Mouse (Mus musculus) intestine, embryonic 14.5 days (tissue): ENCODE results near the gene Cbr1. TPM values are rescaled to one million over a fixed set of nuclear protein-coding genes. Genes with fewer than 3 reads are reported as not detected.

ENCODE experiments used
- ATAC-seq: fragments of 200-750 bp; cut with Nextera tagmentation; replicated peaks from 2 replicates; pipeline ENCODE4 v1.8.0; 2017; ENCODE audit warnings: low read depth, moderate number of reproducible peaks, moderate TSS enrichment, moderate library complexity; ENCODE audit not compliant: low FRiP score, low TSS enrichment
- DNase-seq: peaks from one replicate; pipeline ENCODE4 v3.0.0-alpha.2; 2018; ENCODE audit warnings: low spot score
- H3K27ac ChIP-seq: fragments of 300-500 bp; sonication (generic); 2 replicates; pipeline ENCODE4 v1.5.1; 2014; ENCODE audit warnings: low read depth, mild to moderate bottlenecking, control low read depth
- H3K27me3 ChIP-seq: fragments of 300-500 bp; sonication (generic); replicated peaks from 2 replicates; pipeline ENCODE4 v1.6.1; 2014; ENCODE audit warnings: low read length, control low read depth; ENCODE audit not compliant: control insufficient read depth, insufficient read depth
- H3K36me3 ChIP-seq: fragments of 300-500 bp; sonication (generic); 2 replicates; pipeline ENCODE4 v1.6.1; 2014; ENCODE audit warnings: low read length, control low read depth; ENCODE audit not compliant: control insufficient read depth, insufficient read depth
- H3K4me1 ChIP-seq: fragments of 300-500 bp; sonication (generic); replicated peaks from 2 replicates; pipeline ENCODE4 v1.6.1; 2014; ENCODE audit warnings: low read length, control low read depth, mixed read lengths; ENCODE audit not compliant: control insufficient read depth, insufficient read depth
- H3K4me2 ChIP-seq: fragments of 300-500 bp; sonication (generic); 2 replicates; pipeline ENCODE4 v1.6.1; 2014; ENCODE audit warnings: low read length
- H3K4me3 ChIP-seq: fragments of 300-500 bp; sonication (generic); 2 replicates; pipeline ENCODE4 v1.5.1; 2014; ENCODE audit warnings: low read depth, low read length, control low read depth, mixed read lengths
- H3K9ac ChIP-seq: fragments of 300-500 bp; sonication (generic); 2 replicates; pipeline ENCODE4 v1.6.1; 2014; ENCODE audit warnings: mild to moderate bottlenecking, low read length
- H3K9me3 ChIP-seq: fragments of 300-500 bp; sonication (generic); 2 replicates; pipeline ENCODE4 v1.6.1; 2016; ENCODE audit warnings: low read length, control low read depth; ENCODE audit not compliant: control insufficient read depth
- WGBS: fragments of 180-500 bp; shearing (Covaris S2); extraction: QIAGEN DNeasy Blood & Tissue Kit; methylation state at CpG from one replicate; pipeline ENCODE4 v1.1.7; 2014; 5-methylcytosine and 5-hydroxymethylcytosine counted together
- polyA plus RNA-seq: library from polyadenylated mRNA; unstranded; fragments of >200 nt; fragmentation: Nextera tagmentation; extraction: Ambion mirVana; gene quantifications from 2 replicates; pipeline ENCODE4 v1.2.1, GENCODE M21; 2014

Cbr1 gene
- 84.7 and 92.5 TPM in 2 replicates for polyA plus RNA-seq

DNA sequence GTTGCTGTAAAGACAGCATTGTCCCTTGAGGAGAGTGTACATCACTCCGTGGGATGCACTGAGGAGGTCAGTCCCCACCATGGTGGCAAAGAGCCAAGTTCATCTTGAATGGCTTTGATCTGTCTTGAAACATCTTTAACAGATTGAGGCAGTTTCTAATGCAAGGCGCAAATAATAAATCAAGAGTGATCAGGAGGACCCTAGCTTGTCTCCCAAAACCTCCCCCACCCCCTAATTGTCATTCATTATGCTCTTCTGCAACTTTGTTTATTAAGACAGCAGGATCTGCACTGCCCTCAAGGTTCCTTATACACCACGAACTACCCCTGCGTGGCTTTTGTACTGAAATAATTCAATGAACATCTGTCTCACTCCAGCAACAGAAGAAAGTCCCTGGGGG lies at the start of gene Cbr1:
Gene Cbr1, plus strand, starts transcription at position 301 of the 400 bp plus-strand sequence.
- ATAC-seq (no peak), DNase-seq (no peak)
- 65% methylated on average over 4 of the region's 4 CpGs for WGBS
- no peaks in the 10 kb centered on the region for H3K27me3 ChIP-seq
- no peak within 1 kb of the TSS for H3K9ac ChIP-seq
- H3K4me3 ChIP-seq, result peak within 1 kb of the TSS; percentile 66
- H3K9me3 ChIP-seq, result no peaks in the 10 kb centered on the region
- H3K27ac ChIP-seq, result no peak within 1 kb of the TSS
- peaks cover 18% of the 10 kb centered on the region for H3K4me1 ChIP-seq
- 0 out of 2 replicates have a peak, but pooled peaks cover under 1% of the 10 kb centered on the region for H3K36me3 ChIP-seq
- peak within 1 kb of the TSS; percentile 95 for H3K4me2 ChIP-seq

DNA sequence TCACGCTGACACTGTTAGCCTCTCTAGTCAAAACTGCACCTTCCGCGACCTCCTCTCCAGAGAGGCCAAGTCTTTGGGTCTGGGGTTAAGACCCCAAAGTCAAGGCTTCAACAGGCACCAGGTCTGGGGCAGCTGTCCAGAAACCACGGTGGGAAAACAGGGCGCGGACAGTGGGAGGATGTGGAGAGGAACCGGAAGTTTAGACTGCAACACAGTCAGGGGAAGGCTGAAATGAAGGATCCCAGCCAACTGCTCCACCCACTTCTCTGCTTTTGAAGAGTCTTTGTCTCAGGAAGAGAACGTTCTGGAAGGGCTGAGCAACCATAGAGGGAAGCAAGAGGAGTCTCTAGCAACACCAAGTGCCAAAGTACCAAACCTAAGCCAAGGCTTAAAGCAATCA lies 48.0 kb upstream of the Cbr1 start:
- Histone ChIP-seq H3K9me3 (no peaks in the 10 kb centered on the region), H3K36me3 (no peaks in the 10 kb centered on the region), H3K4me2 (no peak overlapping the region), H3K27ac (no peak overlapping the region), H3K9ac (no peak overlapping the region), H3K27me3 (no peaks in the 10 kb centered on the region), H3K4me1 (peaks cover 7% of the 10 kb centered on the region; the same call in 1 of the 2 replicates), H3K4me3 (no peak overlapping the region)
- no peak for ATAC-seq
- DNase-seq, result no peak
- WGBS, result 60% methylated on average over 8 of the region's 8 CpGs

DNA sequence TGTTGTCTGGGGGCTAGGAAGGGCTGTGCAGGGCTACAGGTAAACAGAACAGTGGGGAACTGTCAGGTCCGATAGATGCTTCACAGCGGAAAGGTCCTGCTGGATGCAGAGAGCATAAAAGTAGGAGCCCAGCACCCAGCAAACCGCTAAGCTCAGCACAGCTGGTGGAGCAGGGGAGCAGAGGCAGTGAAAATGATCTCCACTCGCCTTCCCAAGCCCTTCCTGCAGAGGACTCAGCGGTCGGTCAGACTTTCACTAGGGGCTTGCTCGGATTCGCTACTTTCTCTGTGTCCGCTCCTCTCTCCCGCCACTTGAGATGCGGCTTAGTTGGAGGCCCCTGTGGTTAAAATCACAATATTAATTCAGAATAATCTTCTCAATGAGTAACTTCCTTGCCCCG lies 47.2 kb upstream of the Cbr1 start:
- H3K9ac ChIP-seq, result 0 out of 2 replicates have a peak overlapping the region, but pooled peaks have one; percentile 5
- no peaks in the 10 kb centered on the region for H3K36me3 ChIP-seq
- peak overlapping the region; percentile 8; the same call in 1 of the 2 replicates for H3K4me2 ChIP-seq
- no peaks in the 10 kb centered on the region for H3K27me3 ChIP-seq
- 19% methylated on average over 12 of the region's 12 CpGs for WGBS
- no peak overlapping the region for H3K27ac ChIP-seq
- no peaks in the 10 kb centered on the region for H3K9me3 ChIP-seq
- no peak for ATAC-seq
- DNase-seq, result no peak
- H3K4me1 ChIP-seq, result peaks cover 7% of the 10 kb centered on the region; the same call in 1 of the 2 replicates
- no peak overlapping the region for H3K4me3 ChIP-seq

DNA sequence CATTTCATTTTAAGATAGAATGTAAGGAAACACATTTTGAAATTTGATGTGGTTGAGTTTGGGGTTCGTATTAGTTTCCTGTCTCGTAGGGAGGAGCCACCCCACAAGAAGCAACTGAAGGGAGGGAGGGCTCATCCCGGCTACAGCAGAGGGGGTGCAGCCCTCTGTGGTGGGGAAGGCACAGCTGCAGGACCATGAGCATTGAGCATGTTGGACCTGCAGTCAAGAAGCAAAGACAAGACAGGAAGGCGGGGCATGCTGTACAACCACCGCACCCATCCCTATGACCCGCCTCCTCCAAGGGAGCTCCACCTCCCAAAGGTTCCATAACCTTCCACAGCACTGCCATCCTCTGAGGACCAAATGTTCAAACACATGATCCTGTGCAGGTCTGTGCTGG lies 33.3 kb upstream of the Cbr1 start:
- Histone ChIP-seq H3K9me3 (no peaks in the 10 kb centered on the region), H3K27ac (no peak overlapping the region), H3K4me3 (no peak overlapping the region), H3K9ac (no peak overlapping the region), H3K4me1 (peaks cover 15% of the 10 kb centered on the region; the same call in 1 of the 2 replicates), H3K36me3 (no peaks in the 10 kb centered on the region), H3K27me3 (no peaks in the 10 kb centered on the region), H3K4me2 (no peak overlapping the region)
- DNase-seq (no peak), ATAC-seq (no peak)
- 92% methylated on average over 6 of the region's 6 CpGs for WGBS

DNA sequence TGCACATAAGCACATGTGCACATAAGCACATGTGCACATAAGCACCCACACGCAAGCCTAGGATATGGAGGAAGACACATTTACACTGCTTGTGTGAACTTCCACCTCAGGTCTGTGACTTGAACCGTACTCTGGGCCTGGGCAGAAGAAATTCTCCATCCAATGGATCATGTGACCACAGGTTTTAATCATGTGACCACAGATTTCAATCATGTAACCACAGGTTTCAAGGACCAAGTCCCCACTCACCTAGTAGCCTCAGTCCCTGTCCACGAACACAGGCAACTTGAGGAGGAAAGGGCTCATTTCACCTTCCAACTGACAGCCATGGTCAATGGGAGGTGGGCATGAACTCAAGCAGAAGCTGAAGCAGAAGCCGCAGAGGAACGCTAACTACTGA lies 32.2 kb upstream of the Cbr1 start:
- Histone ChIP-seq H3K4me2 (no peak overlapping the region), H3K27ac (no peak overlapping the region), H3K27me3 (no peaks in the 10 kb centered on the region), H3K9ac (no peak overlapping the region), H3K9me3 (no peaks in the 10 kb centered on the region), H3K36me3 (no peaks in the 10 kb centered on the region), H3K4me1 (peaks cover 15% of the 10 kb centered on the region; the same call in 1 of the 2 replicates), H3K4me3 (no peak overlapping the region)
- ATAC-seq (no peak), DNase-seq (no peak)
- WGBS, result 95% methylated on average over 5 of the region's 5 CpGs

DNA sequence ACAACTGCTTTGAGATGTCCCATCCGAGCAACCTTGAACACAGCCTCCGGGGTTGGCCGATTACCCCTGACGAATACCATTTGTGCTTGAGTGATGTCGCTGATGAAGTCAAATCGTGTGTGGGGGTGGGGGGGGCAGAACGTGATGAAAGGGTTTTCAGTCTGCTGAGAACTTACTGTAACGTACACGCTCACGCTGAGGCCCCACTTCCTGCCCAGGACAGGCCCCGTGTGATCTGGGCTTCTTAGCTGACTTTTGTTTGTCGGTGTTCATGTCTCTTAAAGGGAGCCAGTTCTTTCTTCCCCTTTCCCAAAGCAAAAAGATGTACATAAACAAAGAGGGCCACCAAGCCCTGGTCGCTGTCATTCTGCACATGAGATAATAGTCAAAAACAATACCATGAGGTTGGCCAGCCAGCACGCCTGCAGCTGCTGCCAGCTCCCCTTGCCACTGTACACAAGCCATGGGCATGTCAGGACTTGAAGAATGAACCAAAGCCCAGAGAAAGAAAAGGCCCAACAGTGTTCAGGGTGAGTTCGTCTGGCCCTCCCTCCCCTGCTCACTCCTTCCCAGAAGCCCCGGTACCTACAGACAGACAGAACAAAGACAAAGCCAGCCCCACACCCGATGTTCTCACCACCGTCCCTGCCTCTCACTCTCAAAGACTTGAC lies 31.0 kb upstream of the Cbr1 start:
- no peak overlapping the region; the same call in 1 of the 2 replicates for H3K27ac ChIP-seq
- H3K4me2 ChIP-seq, result no peak overlapping the region
- H3K4me1 ChIP-seq, result peaks cover 15% of the 10 kb centered on the region; the same call in 1 of the 2 replicates
- no peak for DNase-seq
- H3K36me3 ChIP-seq, result no peaks in the 10 kb centered on the region
- H3K27me3 ChIP-seq, result no peaks in the 10 kb centered on the region
- WGBS, result 32% methylated on average over 18 of the region's 18 CpGs
- no peak overlapping the region for H3K4me3 ChIP-seq
- H3K9me3 ChIP-seq, result no peaks in the 10 kb centered on the region
- H3K9ac ChIP-seq, result no peak overlapping the region
- ATAC-seq, result 0 out of 2 replicates have a peak, but pooled peaks have one; percentile 48

DNA sequence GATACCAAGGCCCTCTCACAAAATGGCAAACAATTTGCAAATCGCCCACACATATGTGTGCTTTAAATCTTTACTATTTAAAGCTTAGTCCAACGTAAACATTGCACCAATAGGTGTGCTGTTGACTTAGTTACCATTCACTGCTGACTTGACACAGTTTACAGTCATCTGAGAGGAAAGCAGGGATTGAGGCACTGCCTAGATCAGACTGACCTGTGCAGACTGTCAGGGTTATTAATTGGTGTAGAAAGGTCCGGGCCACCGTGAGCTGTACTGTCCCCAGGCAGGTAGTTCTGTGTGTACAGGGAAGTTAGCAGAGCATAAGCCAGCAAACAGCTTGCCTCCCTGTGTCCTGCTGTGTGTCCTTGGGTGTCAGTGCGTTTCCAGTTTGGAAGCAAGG lies 30.1 kb upstream of the Cbr1 start:
- no peaks in the 10 kb centered on the region for H3K36me3 ChIP-seq
- no peaks in the 10 kb centered on the region for H3K27me3 ChIP-seq
- H3K4me1 ChIP-seq, result peaks cover 15% of the 10 kb centered on the region; the same call in 1 of the 2 replicates
- ATAC-seq (no peak), DNase-seq (no peak)
- H3K9ac ChIP-seq, result no peak overlapping the region
- no peaks in the 10 kb centered on the region for H3K9me3 ChIP-seq
- no peak overlapping the region for H3K4me2 ChIP-seq
- H3K27ac ChIP-seq, result 0 out of 2 replicates have a peak overlapping the region, but pooled peaks have one; percentile 54
- no peak overlapping the region for H3K4me3 ChIP-seq
- 61% methylated on average over 5 of the region's 5 CpGs for WGBS

DNA sequence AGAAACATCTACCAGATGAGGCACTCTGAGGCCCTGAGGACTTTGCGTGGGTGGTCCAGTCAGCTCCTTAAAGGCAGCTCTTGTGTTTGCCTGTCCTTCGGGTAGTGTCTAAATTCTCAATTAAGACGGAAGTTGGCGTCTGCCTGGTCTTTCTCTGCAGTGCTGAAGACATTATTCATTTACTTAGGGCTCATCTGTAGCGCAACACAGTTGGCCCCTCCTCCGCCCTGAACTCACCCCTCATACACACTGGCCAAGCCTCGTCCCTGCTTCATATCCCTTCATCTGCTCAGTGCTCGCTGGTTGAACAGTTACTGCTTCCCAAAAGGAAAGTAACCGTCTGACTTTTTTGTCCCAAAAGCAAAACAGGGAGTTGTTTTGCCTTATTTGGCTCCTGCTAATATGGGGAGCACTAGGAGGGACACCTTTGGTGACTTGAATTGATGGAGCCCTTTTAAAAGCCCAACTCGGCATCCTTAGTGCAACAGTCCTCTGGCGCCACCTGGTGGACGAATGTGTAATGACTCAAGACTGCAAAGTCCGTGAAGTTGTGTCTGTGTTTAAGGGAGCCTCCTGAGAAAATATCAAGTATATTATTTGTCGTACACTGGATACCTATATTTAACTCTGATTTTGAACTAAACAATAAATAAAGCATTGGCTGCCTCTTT lies 29.1 kb upstream of the Cbr1 start:
- no peaks in the 10 kb centered on the region for H3K27me3 ChIP-seq
- H3K36me3 ChIP-seq, result no peaks in the 10 kb centered on the region
- H3K9me3 ChIP-seq, result no peaks in the 10 kb centered on the region
- DNase-seq (peak; percentile 98), ATAC-seq (peak; percentile 48; the same call in 1 of the 2 replicates)
- H3K4me3 ChIP-seq, result no peak overlapping the region
- WGBS, result 14% methylated on average over 14 of the region's 14 CpGs
- H3K4me2 ChIP-seq, result peak overlapping the region; percentile 41
- H3K9ac ChIP-seq, result no peak overlapping the region
- peak overlapping the region; percentile 54 for H3K27ac ChIP-seq
- peaks cover 15% of the 10 kb centered on the region; the same call in 1 of the 2 replicates for H3K4me1 ChIP-seq
